Mouse (Mus musculus) ES-Bruce4 (cell line): ENCODE data around the gene Atp6v0d1.

Experiments used
- CTCF ChIP-seq: IDR thresholded peaks from one replicate; pipeline ENCODE4 v1.8.1; 2011; ENCODE audit warnings: low read depth, low read length
- EP300 ChIP-seq: IDR thresholded peaks from 2 replicates; pipeline ENCODE4 v1.6.1; 2011; ENCODE audit warnings: low read depth, low read length; ENCODE audit not compliant: insufficient read depth
- POLR2A ChIP-seq: IDR thresholded peaks from one replicate; pipeline ENCODE4 v1.8.1; 2011; ENCODE audit warnings: low read length; ENCODE audit not compliant: insufficient read depth

DNA sequence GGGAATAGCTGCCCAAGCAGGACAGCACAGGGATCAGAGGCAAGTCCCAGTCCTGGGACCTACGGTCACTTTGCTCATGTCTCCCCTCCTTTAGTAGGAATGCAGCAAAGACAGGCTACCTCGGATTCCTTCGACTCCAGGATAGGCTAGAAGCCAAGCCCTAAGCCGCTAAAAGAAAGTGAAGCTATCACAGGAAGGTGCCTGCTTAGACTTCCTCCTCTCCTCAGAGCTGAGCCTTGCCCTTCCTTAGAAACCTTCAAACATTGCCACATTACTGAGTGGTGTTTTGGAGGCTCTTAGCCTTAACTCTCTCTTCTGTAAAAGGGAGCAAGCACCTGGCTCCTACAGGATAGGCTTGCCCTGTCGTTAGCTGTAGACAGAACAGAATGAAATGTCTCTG lies 91.2 kb downstream of the Atp6v0d1 start:
- TF ChIP-seq CTCF (no peak), EP300 (no peak), POLR2A (no peak)
